Mouse (Mus musculus) thymus, postnatal 0 days (tissue): ENCODE data around the gene Gm49403. TPM values are rescaled to one million over a fixed set of nuclear protein-coding genes. Genes with fewer than 3 reads are reported as not detected.
A peak's percentile ranks its signal among the peaks of the same experiment; 100 is the strongest.
"Not testable (repeated sequence)": the region's sequence is repeated elsewhere in the genome, so short reads cannot be mapped to it uniquely, and the experiment has no call there.

ENCODE experiments used
- DNase-seq: peaks from one replicate; pipeline ENCODE4 v3.0.0-alpha.2; 2015; ENCODE audit warnings: low spot score
- polyA plus RNA-seq: library from polyadenylated mRNA; unstranded; fragments of >200 nt; fragmentation: Nextera tagmentation; extraction: Ambion mirVana; gene quantifications from 2 replicates; pipeline ENCODE4 v1.2.1, GENCODE M21; 2015

The Gm49403 gene
- polyA plus RNA-seq, 1 experiment from 2014 or later, result not detected

DNA sequence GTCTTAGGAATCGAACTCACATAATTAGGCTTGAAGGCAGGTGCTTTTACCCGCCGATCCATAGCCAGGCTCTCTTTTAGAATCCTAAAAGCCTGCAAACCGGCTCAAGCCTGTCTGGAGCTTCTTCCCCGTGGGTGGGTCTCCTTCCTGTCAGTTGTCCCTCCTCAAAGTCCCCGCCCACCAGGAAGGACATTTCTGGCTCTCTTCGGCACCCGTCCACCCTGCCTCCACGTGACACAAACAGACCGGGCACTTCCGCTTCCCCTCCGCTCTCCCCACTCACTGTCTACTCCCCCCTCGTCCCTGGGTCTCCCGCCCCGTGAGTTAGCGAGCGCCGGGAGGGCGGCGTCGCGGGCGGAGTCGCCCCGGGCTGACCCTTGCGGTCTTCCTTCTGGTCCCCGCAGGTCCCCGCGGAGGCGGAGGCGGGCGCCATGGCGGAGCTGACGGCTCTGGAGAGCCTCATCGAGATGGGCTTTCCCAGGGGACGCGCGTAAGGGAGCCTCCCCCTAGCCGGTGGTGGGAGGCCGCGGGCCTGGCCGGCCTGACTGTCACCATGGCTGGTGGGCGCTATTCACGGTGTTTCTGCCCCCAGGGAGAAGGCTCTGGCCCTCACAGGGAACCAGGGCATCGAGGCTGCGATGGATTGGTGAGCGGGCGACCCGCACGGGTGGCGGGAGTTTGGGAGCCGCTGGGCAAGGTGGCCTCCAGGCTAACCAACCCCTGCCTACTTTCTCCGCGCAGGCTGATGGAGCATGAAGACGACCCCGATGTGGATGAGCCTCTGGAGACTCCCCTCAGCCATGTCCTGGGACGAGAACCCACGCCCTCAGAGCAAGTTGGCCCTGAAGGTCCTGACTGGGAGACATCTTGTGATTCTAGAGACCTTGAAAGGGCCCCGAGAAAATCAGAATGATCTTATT, 12.2 kb upstream of the Gm49403 start, which contains the start of gene Ubxn1:
Gene Ubxn1 (plus strand): TSS at position 230 of the 920 bp plus-strand sequence.
- peak; percentile 96 for DNase-seq

DNA sequence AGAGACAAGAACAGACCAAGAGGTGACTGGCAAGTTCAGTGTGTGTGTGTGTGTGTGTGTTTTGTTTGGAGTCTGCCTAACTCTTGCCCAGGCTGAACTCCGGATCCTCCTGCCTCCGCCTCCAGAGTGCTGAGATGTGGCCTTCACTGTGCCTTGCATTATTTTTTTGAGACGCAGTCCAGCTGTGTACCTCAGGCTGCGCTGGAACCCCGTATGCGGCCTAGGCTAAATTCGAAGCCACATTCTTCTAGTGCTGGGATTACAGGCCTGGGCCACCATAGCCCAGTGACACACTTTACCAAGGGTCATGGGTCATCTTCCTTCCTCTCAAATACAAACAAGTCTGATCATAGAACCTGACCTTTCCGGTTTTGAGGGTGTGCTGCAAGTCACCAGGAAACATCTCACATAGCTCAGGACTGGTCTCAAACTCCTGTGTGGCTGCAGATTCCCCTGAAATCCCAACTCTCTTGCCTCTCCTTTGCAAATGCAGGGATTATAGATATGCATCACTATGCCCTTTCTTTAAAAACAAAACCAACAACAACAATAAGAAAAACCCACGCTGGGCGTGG, 11.4 kb upstream of the Gm49403 start:
- DNase-seq, result no peak

GRCm38 (mm10) chr19:8875031-8875430, 8.7 kb upstream of the Gm49403 start:
- no peak for DNase-seq

DNA sequence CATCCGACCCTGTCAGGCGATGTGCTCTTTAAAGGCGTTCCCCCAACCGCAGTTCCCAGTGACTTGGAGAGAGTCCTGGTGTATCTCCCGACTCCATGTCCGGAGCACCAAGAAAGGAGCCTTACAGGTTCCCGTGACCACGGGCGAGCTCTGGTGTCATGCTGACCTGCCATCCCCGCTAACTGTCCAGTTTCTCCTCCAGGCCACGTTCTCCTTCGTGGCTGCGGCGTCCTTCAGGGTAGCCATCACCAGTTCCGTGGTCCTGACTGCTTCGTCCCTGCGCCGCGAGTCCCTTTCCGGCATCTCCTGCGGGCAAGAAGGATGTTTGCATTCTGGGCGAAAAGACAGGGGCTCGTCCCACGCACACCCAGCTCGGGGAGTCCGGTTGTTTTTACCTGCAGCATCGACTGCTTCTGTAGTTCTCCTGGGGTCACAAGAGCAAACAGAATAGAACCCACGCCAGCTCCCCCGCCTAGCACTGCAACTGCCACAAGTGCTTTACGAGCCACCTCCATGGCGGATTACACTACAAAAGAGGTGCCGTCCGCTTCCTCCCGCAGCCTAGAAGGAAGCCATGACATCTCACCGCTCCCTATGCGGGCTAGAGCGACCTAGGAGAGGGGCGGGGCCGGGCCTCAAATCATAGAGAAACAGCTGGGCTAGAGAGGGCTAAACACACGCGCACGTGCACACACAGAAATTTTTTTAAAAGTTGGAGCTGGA, 3.3 kb upstream of the Gm49403 start, which contains the start of gene Uqcc3:
Gene Uqcc3 (minus strand): TSS at position 613 of the 723 bp plus-strand sequence.
- DNase-seq, result peak; percentile 92

- no peak for DNase-seq
Measured at GRCm38 (mm10) chr19:8881034-8881392, 2.7 kb upstream of the Gm49403 start.

- DNase-seq, result no peak
Measured at GRCm38 (mm10) chr19:8886916-8887584, 3.3 kb downstream of the Gm49403 start.

DNA sequence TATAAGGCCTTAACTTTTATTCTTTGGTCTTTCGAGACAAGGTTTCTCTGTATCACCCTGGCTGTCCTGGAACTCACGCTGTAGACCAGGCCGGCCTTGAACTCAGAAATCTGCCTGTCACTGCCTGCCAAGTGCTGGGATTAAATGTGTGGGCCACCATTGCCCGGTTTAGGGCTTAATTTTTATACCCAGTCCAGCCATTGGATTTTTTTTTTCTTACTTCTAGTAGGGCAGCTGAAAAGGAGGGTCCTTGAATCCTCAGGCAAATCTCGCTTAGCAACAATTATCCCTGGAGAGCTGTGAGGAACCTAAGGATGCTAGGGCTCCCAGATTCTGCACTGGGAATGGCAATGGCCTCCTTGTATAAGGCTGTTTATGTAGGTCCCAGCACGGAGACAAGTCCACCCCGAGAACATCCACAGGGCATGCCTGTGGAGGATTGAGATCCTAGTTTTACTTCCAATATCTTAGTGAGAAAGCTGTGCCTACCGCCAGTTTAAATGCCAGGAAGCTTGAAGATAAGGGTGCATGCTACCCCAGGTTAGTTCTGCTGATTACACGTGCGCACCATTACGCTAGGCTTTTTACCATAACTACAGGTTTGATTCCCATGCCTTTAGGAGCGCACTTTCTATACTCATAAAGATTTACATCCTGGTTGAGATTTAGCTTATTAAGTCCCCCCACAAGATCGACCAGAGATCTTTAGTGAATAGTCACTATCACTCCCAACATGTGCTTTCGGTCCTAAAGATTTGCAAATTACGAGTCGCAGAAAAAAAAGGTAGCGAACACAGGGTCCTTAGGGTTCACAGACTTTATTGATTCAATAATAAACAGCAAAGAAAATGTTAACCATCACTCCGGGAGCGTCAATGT, 4.1 kb downstream of the Gm49403 start:
- DNase-seq, result no peak

DNA sequence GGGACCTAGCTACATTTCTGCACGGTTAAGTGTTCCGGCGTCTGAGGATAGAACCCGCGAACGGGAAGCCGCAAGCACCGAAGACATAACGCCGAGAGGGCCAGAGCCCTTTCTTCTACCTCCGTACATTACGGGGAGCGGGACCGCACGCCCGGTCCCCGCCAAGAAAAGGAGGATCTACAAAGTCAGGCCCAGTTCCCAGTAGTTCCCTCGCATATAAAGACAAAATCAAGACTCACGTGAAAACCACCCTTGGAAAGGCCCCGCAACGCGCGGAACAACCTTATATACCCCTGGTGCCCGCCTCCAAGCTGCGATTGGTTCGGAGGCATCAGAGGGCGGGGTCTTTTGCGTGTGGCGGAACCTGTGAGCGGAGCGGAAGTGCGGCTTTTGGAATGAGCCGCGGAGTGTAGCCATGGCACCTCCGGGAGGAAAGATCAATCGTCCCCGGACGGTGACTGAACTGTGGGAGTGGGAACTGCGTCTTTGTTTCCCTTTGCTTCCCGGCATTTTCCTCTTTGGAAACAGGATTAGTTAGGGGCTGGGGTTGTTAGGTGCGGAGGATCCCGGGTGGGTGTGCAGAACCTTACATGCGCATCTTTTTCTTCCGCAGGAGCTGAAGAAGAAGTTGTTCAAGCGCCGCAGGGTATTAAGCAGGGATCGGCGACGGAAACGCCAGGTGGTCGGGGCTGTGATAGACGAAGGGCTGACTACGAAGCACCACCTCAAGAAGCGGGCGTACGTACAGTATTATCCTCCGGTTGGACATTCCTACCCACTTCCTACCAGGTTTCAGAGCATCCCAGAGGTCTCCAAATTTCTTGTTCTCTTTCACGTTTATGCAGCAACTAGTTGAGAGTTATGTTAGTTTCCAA, 5.0 kb downstream of the Gm49403 start, which contains the start of the genes 1810009A15Rik and Gm49416:
Gene 1810009A15Rik (plus strand): TSS at position 343 of the 875 bp plus-strand sequence.
Gene Gm49416 (plus strand): TSS at position 416 of the 875 bp plus-strand sequence.
- peak; percentile 97 for DNase-seq

DNA sequence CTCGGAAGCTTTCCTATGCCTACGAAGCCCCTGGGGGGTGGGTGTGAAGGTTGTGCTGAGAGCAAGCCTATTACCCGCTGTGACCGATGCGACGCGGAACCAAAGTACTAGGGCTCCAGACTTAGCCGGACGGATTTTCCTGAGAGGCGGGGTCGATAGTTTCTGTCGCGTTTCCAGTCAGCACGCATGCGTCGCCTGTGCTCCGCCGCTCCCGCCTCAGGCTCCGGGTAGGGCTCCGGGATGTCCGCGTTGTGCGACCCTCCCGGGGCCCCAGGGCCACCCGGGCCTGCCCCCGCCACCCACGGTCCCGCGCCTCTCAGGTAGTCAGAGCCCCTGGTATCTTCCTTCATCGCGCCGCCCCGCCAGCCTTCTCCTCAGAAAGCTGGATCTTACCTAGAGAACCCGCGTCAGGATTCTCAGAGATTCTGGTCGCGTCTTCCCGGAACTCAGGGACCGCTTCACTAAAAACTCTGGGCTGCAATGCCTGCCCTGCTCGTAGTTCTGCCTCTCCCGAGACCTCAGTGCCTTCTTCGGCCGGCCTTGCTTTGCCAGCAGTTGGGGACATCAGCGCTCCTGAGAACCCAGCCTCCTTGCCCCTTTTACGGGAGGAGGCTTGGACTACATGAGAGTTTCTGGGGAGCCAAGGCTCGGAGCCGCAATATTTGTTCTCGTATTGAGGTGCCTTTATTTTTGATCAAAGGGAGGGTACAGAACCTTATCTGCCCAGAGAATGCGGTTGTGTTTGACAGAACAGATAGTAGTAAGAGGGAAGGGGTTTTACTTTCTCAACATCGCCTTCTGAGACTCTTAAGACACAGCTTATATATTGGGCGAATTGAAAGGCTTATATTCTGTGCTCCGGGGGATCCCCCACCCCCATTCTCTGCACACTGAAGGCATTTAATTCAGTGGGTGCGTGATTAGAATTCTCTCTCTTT, 9.4 kb downstream of the Gm49403 start, which contains the start of gene Ints5:
Gene Ints5 (plus strand): TSS at position 177 of the 938 bp plus-strand sequence.
- peak; percentile 85 for DNase-seq

DNA sequence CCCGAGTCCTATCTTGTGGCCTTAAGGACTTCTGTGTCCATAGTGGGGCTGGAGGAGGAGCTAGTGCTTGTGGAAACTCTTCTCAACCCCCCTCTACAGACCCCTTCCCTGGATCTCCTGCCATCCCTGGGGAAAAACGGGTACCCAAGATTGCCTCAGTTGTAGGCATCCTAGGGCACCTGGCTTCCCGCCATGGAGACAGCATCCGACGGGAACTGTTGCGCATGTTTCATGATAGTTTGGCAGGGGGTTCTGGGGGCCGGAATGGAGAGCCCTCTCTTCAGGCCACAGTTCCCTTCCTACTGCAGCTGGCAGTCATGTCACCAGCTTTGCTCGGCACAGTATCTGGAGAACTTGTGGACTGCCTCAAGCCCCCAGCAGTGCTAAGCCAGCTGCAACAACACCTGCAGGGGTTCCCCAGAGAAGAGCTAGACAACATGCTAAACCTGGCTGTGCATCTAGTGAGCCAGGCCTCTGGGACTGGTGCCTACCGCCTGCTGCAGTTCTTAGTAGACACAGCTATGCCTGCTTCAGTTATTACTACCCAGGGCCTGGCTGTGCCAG, 11.7 kb downstream of the Gm49403 start:
- DNase-seq, result no peak

GRCm38 (mm10) chr19:8896231-8896630, 12.5 kb downstream of the Gm49403 start:
- not testable (repeated sequence) for DNase-seq

GRCm38 (mm10) chr19:8897211-8897864, 13.6 kb downstream of the Gm49403 start:
- DNase-seq, result peak; percentile 9

DNA sequence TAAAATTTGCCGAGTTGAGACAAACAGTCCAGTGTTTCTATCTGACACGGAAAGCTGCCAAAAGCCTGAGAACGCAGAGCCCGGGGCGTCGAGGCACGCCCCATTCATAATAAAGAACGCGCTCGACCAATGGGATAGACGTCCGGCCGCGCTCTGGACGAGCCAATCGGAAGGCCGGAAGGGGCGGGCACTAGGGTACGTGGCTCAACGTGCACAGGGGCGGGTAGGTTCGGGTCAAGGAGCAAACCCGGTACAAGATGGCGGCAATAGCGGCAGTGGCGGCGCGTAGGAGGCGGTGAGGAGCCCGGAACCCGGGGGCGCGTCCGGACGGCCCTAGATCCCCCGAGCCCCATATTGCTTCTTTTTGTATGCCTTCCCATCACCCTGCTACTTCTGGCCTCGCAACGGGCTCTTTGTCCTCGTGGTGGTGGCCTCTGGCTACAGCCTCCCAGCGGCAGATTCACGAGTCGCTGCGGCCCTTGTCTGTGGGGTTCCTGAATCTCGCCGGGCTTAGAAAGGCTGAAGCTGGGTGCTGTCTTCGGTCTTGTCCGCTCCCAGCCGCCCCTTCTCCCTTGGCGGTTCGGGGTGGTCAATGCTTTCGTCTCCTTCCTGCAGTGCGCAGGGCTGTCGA, 14.2 kb downstream of the Gm49403 start, which contains the start of gene Ganab:
Gene Ganab (plus strand): TSS at position 207 of the 631 bp plus-strand sequence.
- DNase-seq, result peak; percentile 96

- peak; percentile 27 for DNase-seq
Measured at GRCm38 (mm10) chr19:8898576-8898975, 14.8 kb downstream of the Gm49403 start.

DNA sequence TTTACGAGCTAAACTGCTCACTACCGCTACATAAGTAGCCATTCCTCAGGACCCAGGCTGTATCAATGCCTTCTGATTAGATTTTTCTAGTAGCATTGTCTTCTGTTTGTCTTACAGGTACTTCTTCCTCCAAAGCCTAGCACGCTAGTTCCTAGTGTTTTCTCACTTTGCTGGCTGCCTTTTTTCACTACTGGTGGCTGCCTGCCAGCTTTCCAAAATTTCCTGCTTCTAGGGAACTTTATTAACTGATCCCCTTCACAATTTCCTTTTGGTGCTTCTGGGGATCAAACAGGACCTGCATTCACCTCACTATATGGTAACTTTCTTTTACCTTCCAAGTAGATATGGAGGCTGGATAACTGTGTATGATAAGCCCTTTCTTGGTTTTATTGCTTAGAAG, 15.3 kb downstream of the Gm49403 start:
- DNase-seq, result no peak

DNA sequence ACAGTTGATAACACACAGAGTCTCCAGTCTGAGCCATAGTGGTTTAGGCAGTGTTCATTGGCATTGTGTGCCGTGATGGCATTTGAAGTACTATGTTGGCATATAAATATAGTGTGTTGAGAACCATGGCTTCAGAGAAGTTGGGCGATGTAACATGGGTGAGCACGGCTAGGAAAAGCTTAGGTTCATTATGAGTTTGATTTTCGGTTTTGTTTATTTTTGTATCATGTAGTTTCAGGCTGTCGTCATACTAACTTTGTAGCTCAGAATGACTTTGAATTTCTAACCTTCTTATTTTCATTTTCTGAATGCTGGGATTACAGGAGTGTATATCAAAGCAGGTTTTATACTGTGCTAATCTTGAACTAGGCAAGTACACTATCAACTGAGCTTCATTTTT, 19.7 kb downstream of the Gm49403 start:
- DNase-seq, result no peak
